Mouse (Mus musculus): ENCODE results near the gene Map2k2. TPM values are rescaled to one million over a fixed set of nuclear protein-coding genes. Genes with fewer than 3 reads are reported as not detected.
A peak's percentile ranks its signal among the peaks of the same experiment; 100 is the strongest.

Map2k2 gene
- polyA plus RNA-seq, 1 experiment from 2014 or later, result 100 TPM

- Histone ChIP-seq H3K4me1 (ENCODE audit: control insufficient read depth, low read depth, low read length) (peaks cover 13% of the 10 kb centered on the region), H3K27me3 (ENCODE audit: control insufficient read depth, insufficient read depth, low read depth, low read length) (no peaks in the 10 kb centered on the region), H3K9me3 (replicated peaks; ENCODE audit: control insufficient read depth, low read length) (no peaks in the 10 kb centered on the region), H3K9ac (ENCODE audit: low read depth, low read length) (no peak overlapping the region), H3K27ac (ENCODE audit: low read length) (no peak overlapping the region), H3K4me3 (ENCODE audit: low read depth, low read length) (no peak overlapping the region), H3K4me2 (ENCODE audit: low read depth, low read length) (no peak overlapping the region), H3K36me3 (ENCODE audit: control insufficient read depth, insufficient read depth) (peaks cover 29% of the 10 kb centered on the region)
- ATAC-seq (ENCODE audit: low read depth), result no peak
- 73% methylated on average over 11 of the region's 11 CpGs for WGBS (ENCODE audit: insufficient replicate concordance)
These were observed 17.8 kb downstream of the Map2k2 start for GRCm38 (mm10) chr10:81123500-81123899.

DNA sequence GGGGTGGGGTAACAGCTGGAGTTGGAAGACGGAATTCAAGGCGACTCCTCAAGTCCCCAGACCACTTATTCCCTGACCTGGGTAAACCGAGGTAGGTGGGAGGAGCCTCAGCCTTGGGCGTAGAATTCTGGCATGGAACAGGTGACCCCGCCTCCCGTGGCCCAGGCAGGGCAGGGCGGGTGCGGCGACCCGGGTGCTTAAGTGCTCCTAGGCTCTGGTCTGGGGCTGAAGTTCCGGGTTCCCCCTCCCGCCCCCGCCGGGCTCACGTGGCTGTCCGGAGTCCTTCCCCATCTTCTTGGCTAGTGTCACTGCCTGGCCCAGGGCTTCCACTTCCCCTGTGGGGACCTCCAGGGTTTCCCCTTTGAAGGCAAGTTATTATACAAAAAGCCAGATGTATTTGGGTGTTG lies 28.5 kb downstream of the Map2k2 start:
- Histone ChIP-seq H3K4me3 (ENCODE audit: low read depth, low read length) (peak overlapping the region; percentile 97), H3K4me1 (ENCODE audit: control insufficient read depth, low read depth, low read length) (peaks cover 37% of the 10 kb centered on the region), H3K27ac (ENCODE audit: low read length) (peak overlapping the region; percentile 99), H3K27me3 (ENCODE audit: control insufficient read depth, insufficient read depth, low read depth, low read length) (no peaks in the 10 kb centered on the region), H3K9ac (ENCODE audit: low read depth, low read length) (peak overlapping the region; percentile 99), H3K9me3 (replicated peaks; ENCODE audit: control insufficient read depth, low read length) (no peaks in the 10 kb centered on the region), H3K4me2 (ENCODE audit: low read depth, low read length) (peak overlapping the region; percentile 94), H3K36me3 (ENCODE audit: control insufficient read depth, insufficient read depth) (no peaks in the 10 kb centered on the region)
- WGBS (ENCODE audit: insufficient replicate concordance), result 3% methylated on average over 16 of the region's 16 CpGs
- ATAC-seq (ENCODE audit: low read depth), result peak; percentile 5; the same call in 1 of the 2 replicates

DNA sequence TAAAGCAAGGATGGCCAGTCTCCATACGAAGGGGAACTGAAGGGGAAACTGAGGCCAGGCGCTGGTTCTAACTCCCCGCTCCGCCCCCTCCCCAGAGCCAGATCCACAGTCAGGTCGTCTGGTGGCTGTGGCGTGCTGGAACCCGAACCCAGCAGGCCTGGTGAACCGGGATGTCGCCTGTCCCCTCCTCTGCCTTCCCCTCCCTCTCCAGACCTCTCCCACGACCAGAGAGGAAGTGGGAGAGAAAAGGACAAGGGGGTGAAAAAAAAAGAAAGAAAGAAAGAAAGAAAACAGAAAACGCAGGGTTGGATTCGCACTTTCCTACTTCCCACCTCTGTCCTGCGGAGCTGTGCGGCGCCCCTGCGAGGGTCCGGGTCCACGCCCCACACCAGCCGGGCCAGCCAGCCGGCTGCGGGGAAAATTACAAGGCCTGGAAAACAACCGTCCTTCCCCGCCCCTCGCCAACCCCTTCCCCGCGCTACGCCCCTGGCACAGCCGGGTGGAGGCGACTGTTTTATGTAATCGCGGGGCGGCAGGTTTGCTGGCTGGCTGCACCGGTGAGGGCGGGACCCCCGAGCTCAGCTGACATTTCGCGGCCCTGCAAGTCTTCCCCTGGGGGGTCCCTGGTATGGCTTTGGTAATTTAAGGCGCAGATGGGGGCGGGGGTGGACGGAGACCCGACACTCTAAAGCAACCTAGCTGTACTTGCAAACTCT lies 29.4 kb downstream of the Map2k2 start, which contains the start of gene Zbtb7a:
Gene Zbtb7a (plus strand): TSS at position 255 of the 716 bp plus-strand sequence.
- Histone ChIP-seq H3K9me3 (replicated peaks; ENCODE audit: control insufficient read depth, low read length) (no peaks in the 10 kb centered on the region), H3K27ac (ENCODE audit: low read length) (peak within 1 kb of the TSS; percentile 99), H3K4me2 (ENCODE audit: low read depth, low read length) (peak within 1 kb of the TSS; percentile 94), H3K36me3 (ENCODE audit: control insufficient read depth, insufficient read depth) (no peaks in the 10 kb centered on the region), H3K27me3 (ENCODE audit: control insufficient read depth, insufficient read depth, low read depth, low read length) (no peaks in the 10 kb centered on the region), H3K4me3 (ENCODE audit: low read depth, low read length) (peak within 1 kb of the TSS; percentile 97), H3K9ac (ENCODE audit: low read depth, low read length) (peak within 1 kb of the TSS; percentile 99), H3K4me1 (ENCODE audit: control insufficient read depth, low read depth, low read length) (peaks cover 39% of the 10 kb centered on the region)
- under 1% methylated on average over 41 of the region's 41 CpGs for WGBS (ENCODE audit: insufficient replicate concordance)
- no peak for ATAC-seq (ENCODE audit: low read depth)

GRCm38 (mm10) chr10:81135831-81136705 lies 30.4 kb downstream of the Map2k2 start:
- Histone ChIP-seq H3K9me3 (replicated peaks; ENCODE audit: control insufficient read depth, low read length) (no peaks in the 10 kb centered on the region), H3K4me1 (ENCODE audit: control insufficient read depth, low read depth, low read length) (peaks cover 43% of the 10 kb centered on the region), H3K4me2 (ENCODE audit: low read depth, low read length) (peak overlapping the region; percentile 94), H3K27ac (ENCODE audit: low read length) (peak overlapping the region; percentile 99), H3K27me3 (ENCODE audit: control insufficient read depth, insufficient read depth, low read depth, low read length) (no peaks in the 10 kb centered on the region), H3K36me3 (ENCODE audit: control insufficient read depth, insufficient read depth) (no peaks in the 10 kb centered on the region), H3K9ac (ENCODE audit: low read depth, low read length) (peak overlapping the region; percentile 99), H3K4me3 (ENCODE audit: low read depth, low read length) (peak overlapping the region; percentile 97)
- peak; percentile 65 for ATAC-seq (ENCODE audit: low read depth)
- under 1% methylated on average over 85 of the region's 86 CpGs for whole genome bisulfite sequencing (ENCODE audit: insufficient replicate concordance)

GRCm38 (mm10) chr10:81136706-81137231 lies 31.1 kb downstream of the Map2k2 start:
- Histone ChIP-seq H3K4me1 (ENCODE audit: control insufficient read depth, low read depth, low read length) (peaks cover 50% of the 10 kb centered on the region), H3K36me3 (ENCODE audit: control insufficient read depth, insufficient read depth) (peaks cover 2% of the 10 kb centered on the region; the same call in 1 of the 2 replicates), H3K27ac (ENCODE audit: low read length) (peak overlapping the region; percentile 99), H3K27me3 (ENCODE audit: control insufficient read depth, insufficient read depth, low read depth, low read length) (no peaks in the 10 kb centered on the region), H3K9ac (ENCODE audit: low read depth, low read length) (peak overlapping the region; percentile 99), H3K4me2 (ENCODE audit: low read depth, low read length) (peak overlapping the region; percentile 94), H3K4me3 (ENCODE audit: low read depth, low read length) (peak overlapping the region; percentile 97), H3K9me3 (replicated peaks; ENCODE audit: control insufficient read depth, low read length) (no peaks in the 10 kb centered on the region)
- ATAC-seq (ENCODE audit: low read depth), result peak; percentile 9
- under 1% methylated on average over 37 of the region's 50 CpGs for WGBS (ENCODE audit: insufficient replicate concordance)

DNA sequence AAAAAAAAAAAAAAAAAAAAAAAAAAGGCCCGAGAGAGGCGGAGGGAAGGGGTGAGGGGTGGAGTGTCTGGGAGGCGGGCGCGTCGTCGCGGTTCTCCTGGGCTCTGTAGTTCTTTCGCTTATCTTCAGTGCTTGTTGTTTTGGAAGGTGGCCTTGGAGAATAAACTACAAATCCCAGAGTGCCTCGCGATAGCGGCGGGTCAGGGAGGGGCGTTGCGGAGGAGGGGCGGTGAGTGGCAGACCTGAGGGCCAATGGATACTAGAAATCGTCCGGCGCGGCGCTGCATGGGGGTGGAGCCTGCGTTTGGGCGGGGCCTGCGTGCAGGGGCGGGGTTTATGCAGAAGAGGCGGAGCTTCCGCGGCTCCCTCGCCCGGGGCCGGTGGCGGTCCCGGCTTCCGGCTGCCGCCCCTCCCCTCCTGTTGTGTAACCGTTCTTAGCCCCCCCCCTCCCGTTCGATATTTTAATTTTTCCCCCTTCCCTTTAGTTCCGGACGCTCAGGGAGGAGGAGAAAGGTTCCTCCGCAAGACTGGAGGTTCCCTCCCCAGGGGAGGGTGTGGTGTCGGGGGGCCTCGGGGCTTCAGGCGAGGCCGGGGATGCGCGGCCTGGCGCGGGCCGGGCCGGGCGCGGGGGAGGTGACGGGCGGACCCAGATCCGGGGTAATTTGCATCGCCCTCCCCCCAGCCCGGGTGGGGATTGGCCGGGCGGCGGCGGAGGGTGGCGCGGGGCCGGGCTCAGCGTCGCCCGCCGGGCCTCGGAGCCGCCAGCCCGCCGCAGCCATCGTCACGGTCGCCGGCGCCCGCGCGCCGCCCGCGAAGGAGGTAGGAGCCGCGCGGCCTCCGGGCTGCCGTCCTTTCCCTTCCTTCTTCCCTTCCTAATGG lies 31.8 kb downstream of the Map2k2 start:
- peak; percentile 78 for ATAC-seq (ENCODE audit: low read depth)
- no peaks in the 10 kb centered on the region for H3K27me3 ChIP-seq (ENCODE audit: control insufficient read depth, insufficient read depth, low read depth, low read length)
- peak overlapping the region; percentile 99 for H3K27ac ChIP-seq (ENCODE audit: low read length)
- peak overlapping the region; percentile 94 for H3K4me2 ChIP-seq (ENCODE audit: low read depth, low read length)
- peaks cover 3% of the 10 kb centered on the region; the same call in 1 of the 2 replicates for H3K36me3 ChIP-seq (ENCODE audit: control insufficient read depth, insufficient read depth)
- peak overlapping the region; percentile 97 for H3K4me3 ChIP-seq (ENCODE audit: low read depth, low read length)
- no peaks in the 10 kb centered on the region for H3K9me3 ChIP-seq (replicated peaks; ENCODE audit: control insufficient read depth, low read length)
- H3K4me1 ChIP-seq (ENCODE audit: control insufficient read depth, low read depth, low read length), result peaks cover 57% of the 10 kb centered on the region
- under 1% methylated on average over 51 of the region's 89 CpGs for WGBS (ENCODE audit: insufficient replicate concordance)
- H3K9ac ChIP-seq (ENCODE audit: low read depth, low read length), result peak overlapping the region; percentile 99

- Histone ChIP-seq H3K9me3 (replicated peaks; ENCODE audit: control insufficient read depth, low read length) (no peaks in the 10 kb centered on the region), H3K9ac (ENCODE audit: low read depth, low read length) (peak overlapping the region; percentile 89), H3K4me1 (ENCODE audit: control insufficient read depth, low read depth, low read length) (peaks cover 64% of the 10 kb centered on the region), H3K27me3 (ENCODE audit: control insufficient read depth, insufficient read depth, low read depth, low read length) (no peaks in the 10 kb centered on the region), H3K27ac (ENCODE audit: low read length) (peak overlapping the region; percentile 91), H3K4me3 (ENCODE audit: low read depth, low read length) (peak overlapping the region; percentile 93), H3K4me2 (ENCODE audit: low read depth, low read length) (peak overlapping the region; percentile 93), H3K36me3 (ENCODE audit: control insufficient read depth, insufficient read depth) (peaks cover 3% of the 10 kb centered on the region)
- ATAC-seq (ENCODE audit: low read depth), result no peak
- WGBS (ENCODE audit: insufficient replicate concordance), result 2% methylated on average over 24 of the region's 24 CpGs
These were observed 32.5 kb downstream of the Map2k2 start for GRCm38 (mm10) chr10:81138131-81138782.
